Mouse (Mus musculus) CH12.LX (cell line): ENCODE results near the gene Ccdc24. TPM values are rescaled to one million over a fixed set of nuclear protein-coding genes. Genes with fewer than 3 reads are reported as not detected.
A peak's percentile ranks its signal among the peaks of the same experiment; 100 is the strongest.

ENCODE experiments used
- DNase-seq: peaks from one replicate; pipeline ENCODE4 v3.0.0-alpha.2; 2013; ENCODE audit errors: extremely low read depth
- H3K27ac ChIP-seq: 2 replicates; pipeline ENCODE4 v1.5.1; 2012; ENCODE audit warnings: low read depth, mild to moderate bottlenecking, control low read depth, moderate library complexity; ENCODE audit not compliant: insufficient read depth
- H3K27me3 ChIP-seq: replicated peaks from 2 replicates; pipeline ENCODE3; 2012; ENCODE audit warnings: inconsistent platforms
- H3K36me3 ChIP-seq, 2 experiments: replicated peaks in 1 of 2; 2 replicates each; pipeline versions ENCODE3 to v1.6.1; 2012; ENCODE audit warnings: inconsistent platforms in 1 of 2, low read length in 1 of 2, mild to moderate bottlenecking in 1 of 2, mixed read lengths in 1 of 2, moderate library complexity in 1 of 2; ENCODE audit not compliant: control insufficient read depth in 1 of 2, insufficient read depth in 1 of 2
- H3K4me1 ChIP-seq, 2 experiments: 2 replicates each; pipeline ENCODE4 v1.6.1; 2012; ENCODE audit warnings: inconsistent platforms in 1 of 2, moderate library complexity in 1 of 2; ENCODE audit not compliant: insufficient read depth in 2 of 2, control insufficient read depth in 1 of 2
- H3K4me2 ChIP-seq: 2 replicates; pipeline ENCODE4 v1.6.1; 2012; ENCODE audit warnings: low read depth, mild to moderate bottlenecking, control low read depth; ENCODE audit not compliant: poor library complexity, insufficient read depth, severe bottlenecking
- H3K4me3 ChIP-seq, 3 experiments: fragments of 150-350 bp in 1 of 3; sonication (generic) in 1 of 3; replicated peaks in 1 of 3; 2 replicates each; pipeline versions ENCODE3 to v1.5.1; 2011 to 2012; ENCODE audit warnings: low read depth in 2 of 3, low read length in 2 of 3, mild to moderate bottlenecking in 2 of 3, moderate library complexity in 2 of 3, control low read depth in 1 of 3, improper control_type of control experiment in 1 of 3, inconsistent platforms in 1 of 3, mixed read lengths in 1 of 3; ENCODE audit not compliant: poor library complexity in 1 of 3
- H3K79me2 ChIP-seq: replicated peaks from 2 replicates; pipeline ENCODE4 v1.6.1; 2012; ENCODE audit warnings: mild to moderate bottlenecking, moderate library complexity; ENCODE audit not compliant: control insufficient read depth, poor library complexity, insufficient read depth, severe bottlenecking; ENCODE audit errors: extremely low read depth
- H3K9ac ChIP-seq: 2 replicates; pipeline ENCODE4 v1.6.1; 2012; ENCODE audit warnings: low read depth, mild to moderate bottlenecking, control low read depth, moderate library complexity; ENCODE audit not compliant: insufficient read depth
- H3K9me3 ChIP-seq: replicated peaks from 2 replicates; pipeline ENCODE3; 2012; ENCODE audit warnings: low read length, inconsistent platforms, mixed read lengths
- BHLHE40 ChIP-seq: IDR thresholded peaks from 2 replicates; pipeline ENCODE4 v1.6.1; 2011; ENCODE audit warnings: mild to moderate bottlenecking, low read depth, low read length, improper control_type of control experiment
- CHD1 ChIP-seq: IDR thresholded peaks from 2 replicates; pipeline ENCODE4 v1.6.1; 2012; ENCODE audit warnings: low read depth, low read length, improper control_type of control experiment, inconsistent platforms
- CHD2 ChIP-seq: IDR thresholded peaks from 2 replicates; pipeline ENCODE4 v1.6.1; 2011; ENCODE audit warnings: low read length, improper control_type of control experiment
- CTCF ChIP-seq, 2 experiments: IDR thresholded peaks in 1 of 2; conservative IDR thresholded peaks in 1 of 2; 2 replicates each; pipeline ENCODE4 v1.5.1; 2011 to 2012; ENCODE audit warnings: low read depth in 2 of 2, low read length in 2 of 2, improper control_type of control experiment in 1 of 2, inconsistent platforms in 1 of 2, mild to moderate bottlenecking in 1 of 2, moderate library complexity in 1 of 2
- ETS1 ChIP-seq: conservative IDR thresholded peaks from 2 replicates; pipeline ENCODE4 v1.6.1; 2012; ENCODE audit warnings: low read depth, mild to moderate bottlenecking, inconsistent platforms, low read length, improper control_type of control experiment, moderate library complexity
- GABPA ChIP-seq: IDR thresholded peaks from 2 replicates; pipeline ENCODE4 v1.6.1; 2012; ENCODE audit warnings: low read depth, low read length, improper control_type of control experiment, inconsistent platforms; ENCODE audit not compliant: insufficient replicate concordance
- MAFK ChIP-seq: IDR thresholded peaks from 2 replicates; pipeline ENCODE4 v1.6.1; 2011; ENCODE audit warnings: low read length, improper control_type of control experiment; ENCODE audit not compliant: insufficient replicate concordance
- MAX ChIP-seq: IDR thresholded peaks from 2 replicates; pipeline ENCODE4 v1.6.1; 2011; ENCODE audit warnings: low read length, improper control_type of control experiment
- MEF2A ChIP-seq: IDR thresholded peaks from 2 replicates; pipeline ENCODE4 v1.6.1; 2014; ENCODE audit warnings: low read depth, mild to moderate bottlenecking, inconsistent platforms, low read length, improper control_type of control experiment, borderline replicate concordance
- MYC ChIP-seq: IDR thresholded peaks from 2 replicates; pipeline ENCODE4 v1.6.1; 2011; ENCODE audit warnings: low read depth, mild to moderate bottlenecking, improper control_type of control experiment, low read length
- NELFE ChIP-seq: IDR thresholded peaks from 2 replicates; pipeline ENCODE4 v1.6.1; 2011; ENCODE audit warnings: low read depth, low read length, improper control_type of control experiment
- NRF1 ChIP-seq: IDR thresholded peaks from 2 replicates; pipeline ENCODE4 v1.6.1; 2014; ENCODE audit warnings: low read depth, mild to moderate bottlenecking, inconsistent platforms, low read length, improper control_type of control experiment, moderate library complexity
- RCOR1 ChIP-seq: conservative IDR thresholded peaks from 2 replicates; pipeline ENCODE4 v1.6.1; 2012; ENCODE audit warnings: low read depth, mild to moderate bottlenecking, inconsistent platforms, low read length, improper control_type of control experiment
- TBP ChIP-seq: conservative IDR thresholded peaks from 2 replicates; pipeline ENCODE4 v1.6.1; 2011; ENCODE audit warnings: low read depth, low read length, improper control_type of control experiment
- UBTF ChIP-seq: IDR thresholded peaks from 2 replicates; pipeline ENCODE4 v1.6.1; 2012; ENCODE audit warnings: low read depth, mild to moderate bottlenecking, inconsistent platforms, low read length, improper control_type of control experiment, moderate library complexity
- ZKSCAN1 ChIP-seq: IDR thresholded peaks from 2 replicates; pipeline ENCODE4 v1.6.1; 2012; ENCODE audit warnings: low read depth, inconsistent platforms, low read length, improper control_type of control experiment, borderline replicate concordance
- ZNF384 ChIP-seq: IDR thresholded peaks from 2 replicates; pipeline ENCODE4 v1.6.1; 2012; ENCODE audit warnings: low read depth, low read length, improper control_type of control experiment, inconsistent platforms
- dilution Hi-C: fragments of 300-500 bp; cut with MboI; formaldehyde crosslinking; loops from 2 replicates; pipeline ENCODE4 v1.14.3; 2020; ENCODE audit warnings: low sequenced_read_pairs; ENCODE audit not compliant: extremely low pct_unique_long_range_greater_than_20kb, extremely low pct_ligation_motif_present
- in situ Hi-C: fragments of 300-500 bp; cut with MboI; formaldehyde crosslinking; loops from 3 replicates; pipeline ENCODE4 v1.14.3; 2019; ENCODE audit warnings: low sequenced_read_pairs, low pct_ligation_motif_present, low pct_unique_long_range_greater_than_20kb, mixed read lengths
- polyA plus RNA-seq: library from polyadenylated mRNA; unstranded; fragments of >175 nt; gene quantifications from 2 replicates; pipeline ENCODE4 v1.2.1, GENCODE M21; 2012; ENCODE audit warnings: low read depth; ENCODE audit not compliant: insufficient read length
- total RNA-seq, 2 experiments: library from RNA; depleted of rRNA; stranded (reverse); fragments of 300-350 nt in 1 of 2; fragments of >200 nt in 1 of 2; gene quantifications; 2 replicates each; pipeline ENCODE4 v1.2.3; 2012 to 2014

The Ccdc24 gene
- total and polyA plus RNA-seq, 3 experiments, result 0.81 to 0.93 TPM; not detected in 1

DNA sequence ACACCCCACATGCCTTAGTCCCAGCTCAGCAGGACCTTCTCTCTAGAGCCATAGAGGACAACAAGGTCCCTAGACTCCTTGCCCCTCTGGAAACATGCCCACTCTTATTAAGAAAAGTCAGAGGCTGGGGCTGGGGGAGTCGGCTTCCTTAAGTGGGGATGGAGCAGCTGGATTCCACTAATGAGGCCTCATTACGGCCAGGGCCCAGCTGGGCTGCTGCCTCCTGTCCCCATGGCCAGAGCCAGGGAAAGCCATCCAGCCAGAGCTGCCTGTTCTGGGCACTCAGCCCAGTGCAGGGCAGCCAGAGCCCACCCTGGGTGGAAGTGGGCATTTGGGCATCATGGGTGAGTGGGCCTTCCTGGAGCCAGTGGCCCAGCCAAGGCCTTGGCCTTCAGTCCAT, 25.3 kb downstream of the Ccdc24 start:
- H3K4me1 ChIP-seq, result peaks cover 0 to 5% of the 10 kb centered on the region in 2 experiments; a peak in 1 of 4 replicates
- no peaks in the 10 kb centered on the region for H3K9me3 ChIP-seq
- in situ Hi-C loops, result loop anchor here (25.0 kb wide), 1 partner anchor 240 kb away; no protein-coding TSS in a partner anchor
- DNase-seq, result no peak
- no peak overlapping the region for H3K9ac ChIP-seq
- no peaks in the 10 kb centered on the region for H3K79me2 ChIP-seq
- no peak for TF ChIP-seq MAX
- TF ChIP-seq RCOR1, result no peak
- TF ChIP-seq CTCF (conservative IDR thresholded peaks at IDR 0.05 in 1 of 2, IDR thresholded peaks at IDR 0.05 in 1 of 2; ENCODE audit: low read depth in 2 of 2, low read length in 2 of 2), result no peak
- no peak for TF ChIP-seq TBP
- no peak for TF ChIP-seq UBTF
- no peak for TF ChIP-seq MEF2A
- TF ChIP-seq CHD1, result no peak
- no peak for TF ChIP-seq NELFE
- no peak for TF ChIP-seq ETS1
- no peak for TF ChIP-seq MYC
- TF ChIP-seq CHD2, result no peak
- TF ChIP-seq NRF1, result no peak
- no peak for TF ChIP-seq ZNF384
- no peak for TF ChIP-seq BHLHE40
- no peak for TF ChIP-seq MAFK
- dilution Hi-C loops, result no loop called here
- no peaks in the 10 kb centered on the region for H3K27me3 ChIP-seq
- H3K36me3 ChIP-seq, result peaks cover 27 to 83% of the 10 kb centered on the region in 2 experiments
- H3K4me2 ChIP-seq, result no peak overlapping the region
- no peak overlapping the region for H3K4me3 ChIP-seq
- H3K27ac ChIP-seq, result no peak overlapping the region

DNA sequence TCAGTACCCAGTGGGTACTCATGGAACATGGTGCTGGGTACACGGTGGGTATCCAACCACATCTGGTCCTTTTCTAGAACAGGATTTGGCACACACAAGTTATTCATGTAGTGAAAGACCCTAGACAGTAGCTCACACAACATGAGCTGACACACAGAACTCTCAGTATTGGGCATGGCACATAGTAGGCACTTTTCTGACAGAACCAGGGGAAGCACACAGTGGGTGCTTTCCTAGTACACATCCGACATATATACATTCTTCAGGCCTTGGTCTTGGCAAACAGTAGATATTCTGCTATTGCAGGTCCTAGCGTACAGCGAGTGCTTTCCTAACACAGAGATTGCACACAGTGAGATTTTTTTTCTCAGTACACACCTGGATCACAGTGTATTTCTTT, 26.1 kb downstream of the Ccdc24 start:
- no peaks in the 10 kb centered on the region for H3K9me3 ChIP-seq
- no peak overlapping the region for H3K4me2 ChIP-seq
- H3K27ac ChIP-seq, result no peak overlapping the region
- in situ Hi-C loops, result loop anchor here (25.0 kb wide), 1 partner anchor 241 kb away; no protein-coding TSS in a partner anchor
- H3K4me1 ChIP-seq, result peaks cover 0 to 5% of the 10 kb centered on the region in 2 experiments; a peak in 1 of 4 replicates
- DNase-seq, result no peak
- no peak overlapping the region for H3K4me3 ChIP-seq
- no peak overlapping the region for H3K9ac ChIP-seq
- H3K79me2 ChIP-seq, result no peaks in the 10 kb centered on the region
- dilution Hi-C loops, result no loop called here
- TF ChIP-seq GABPA (no peak), ZKSCAN1 (peak; percentile 86)
- H3K27me3 ChIP-seq, result no peaks in the 10 kb centered on the region
- peaks cover 27 to 84% of the 10 kb centered on the region in 2 experiments for H3K36me3 ChIP-seq
